Mouse (Mus musculus): ENCODE measurements around the gene Senp1. TPM values are rescaled to one million over a fixed set of nuclear protein-coding genes. Genes with fewer than 3 reads are reported as not detected.

Senp1 gene
- polyA plus RNA-seq, 1 experiment from 2014 or later = 17.1 TPM

DNA sequence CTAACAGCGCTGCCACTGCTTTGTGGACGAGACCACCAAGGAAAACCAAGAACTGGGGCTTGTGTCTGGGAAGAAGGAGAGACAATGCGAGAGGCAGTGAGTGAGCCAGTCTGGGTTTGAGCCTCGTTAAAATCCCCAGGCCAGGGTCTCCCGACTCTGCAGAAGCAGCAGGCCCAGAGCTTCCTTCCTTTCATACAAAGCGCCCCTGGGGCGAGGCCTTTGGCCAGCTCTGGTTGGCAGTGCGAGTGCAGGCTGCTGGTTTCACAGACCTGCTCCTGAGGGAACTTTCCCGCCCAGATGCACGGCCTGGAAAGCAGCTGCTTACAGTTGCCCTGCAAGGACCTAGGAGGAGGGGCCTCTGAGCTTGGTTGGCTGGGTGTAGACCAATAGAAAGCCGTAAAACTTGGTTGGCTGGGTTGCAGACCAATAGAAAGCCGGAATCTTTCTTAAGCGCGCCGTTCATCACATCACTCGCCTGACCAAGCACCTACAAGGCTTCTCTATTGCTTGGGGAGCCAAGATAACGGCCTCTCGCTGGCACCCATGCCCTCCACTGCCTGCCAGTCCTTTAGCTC is 100.7 kb downstream of the Senp1 start:
- Histone ChIP-seq H3K9ac (ENCODE audit: low read depth, low read length) (peak overlapping the region; percentile 9), H3K9me3 (replicated peaks; ENCODE audit: low read length) (no peaks in the 10 kb centered on the region), H3K4me3 (replicated peaks; ENCODE audit: low read depth, low read length) (no peak overlapping the region), H3K4me1 (replicated peaks; ENCODE audit: insufficient read depth, low read length) (peaks cover 23% of the 10 kb centered on the region), H3K27me3 (ENCODE audit: insufficient read depth, low read length) (no peaks in the 10 kb centered on the region), H3K27ac (peak overlapping the region; percentile 54; the same call in 1 of the 2 replicates), H3K36me3 (ENCODE audit: insufficient read depth, low read length) (no peaks in the 10 kb centered on the region), H3K4me2 (ENCODE audit: low read length) (peak overlapping the region; percentile 40; the same call in 1 of the 2 replicates)
- 11% methylated on average over 18 of the region's 18 CpGs for WGBS
- ATAC-seq (replicated peaks; ENCODE audit: low FRiP score, low read depth) (peak; percentile 92), DNase-seq (ENCODE audit: low spot score) (peak; percentile 97)
- TF ChIP-seq CTCF (IDR thresholded peaks at IDR 0.05; ENCODE audit: low read depth) = no peak

GRCm38 (mm10) chr15:97992027-97992711 is 101.4 kb downstream of the Senp1 start:
- Histone ChIP-seq H3K9ac (ENCODE audit: low read depth, low read length) (peak overlapping the region; percentile 9), H3K4me3 (replicated peaks; ENCODE audit: low read depth, low read length) (no peak overlapping the region), H3K27me3 (ENCODE audit: insufficient read depth, low read length) (no peaks in the 10 kb centered on the region), H3K36me3 (ENCODE audit: insufficient read depth, low read length) (no peaks in the 10 kb centered on the region), H3K4me2 (ENCODE audit: low read length) (no peak overlapping the region), H3K4me1 (replicated peaks; ENCODE audit: insufficient read depth, low read length) (peaks cover 23% of the 10 kb centered on the region), H3K9me3 (replicated peaks; ENCODE audit: low read length) (no peaks in the 10 kb centered on the region), H3K27ac (peak overlapping the region; percentile 54; the same call in 1 of the 2 replicates)
- ATAC-seq (replicated peaks; ENCODE audit: low FRiP score, low read depth) = no peak
- WGBS = 57% methylated on average over 13 of the region's 13 CpGs
- peak; percentile 68 for DNase-seq (ENCODE audit: low spot score)
- peak; percentile 57; the same call in 1 of the 2 replicates for TF ChIP-seq CTCF (IDR thresholded peaks at IDR 0.05; ENCODE audit: low read depth)

GRCm38 (mm10) chr15:97991285-97991895 is 102.2 kb downstream of the Senp1 start:
- H3K4me1 ChIP-seq (replicated peaks; ENCODE audit: insufficient read depth, low read length) = peaks cover 23% of the 10 kb centered on the region

GRCm38 (mm10) chr15:97990721-97991120 is 102.8 kb downstream of the Senp1 start:
- Histone ChIP-seq H3K4me2 (ENCODE audit: low read length) (no peak overlapping the region), H3K27ac (no peak overlapping the region), H3K4me3 (replicated peaks; ENCODE audit: low read depth, low read length) (no peak overlapping the region), H3K9me3 (replicated peaks; ENCODE audit: low read length) (no peaks in the 10 kb centered on the region), H3K27me3 (ENCODE audit: insufficient read depth, low read length) (no peaks in the 10 kb centered on the region), H3K36me3 (ENCODE audit: insufficient read depth, low read length) (no peaks in the 10 kb centered on the region), H3K4me1 (replicated peaks; ENCODE audit: insufficient read depth, low read length) (peaks cover 23% of the 10 kb centered on the region), H3K9ac (ENCODE audit: low read depth, low read length) (no peak overlapping the region)
- no peak for TF ChIP-seq CTCF (IDR thresholded peaks at IDR 0.05; ENCODE audit: low read depth)
- DNase-seq (ENCODE audit: low spot score) (no peak), ATAC-seq (replicated peaks; ENCODE audit: low FRiP score, low read depth) (no peak)
- 20% methylated on average over 4 of the region's 4 CpGs for WGBS

More at GRCm38 (mm10) chr15:97991285-97991895, 102.2 kb downstream of the Senp1 start:
- Histone ChIP-seq H3K9me3 (replicated peaks; ENCODE audit: low read length) (no peaks in the 10 kb centered on the region), H3K4me3 (replicated peaks; ENCODE audit: low read depth, low read length) (no peak overlapping the region), H3K27me3 (ENCODE audit: insufficient read depth, low read length) (no peaks in the 10 kb centered on the region), H3K27ac (no peak overlapping the region; the same call in 1 of the 2 replicates), H3K36me3 (ENCODE audit: insufficient read depth, low read length) (no peaks in the 10 kb centered on the region), H3K4me2 (ENCODE audit: low read length) (no peak overlapping the region), H3K9ac (ENCODE audit: low read depth, low read length) (no peak overlapping the region)
- peak; percentile 7 for DNase-seq (ENCODE audit: low spot score)
- ATAC-seq (replicated peaks; ENCODE audit: low FRiP score, low read depth) = no peak
- TF ChIP-seq CTCF (IDR thresholded peaks at IDR 0.05; ENCODE audit: low read depth) = no peak
- WGBS = 31% methylated on average over 12 of the region's 12 CpGs

GRCm38 (mm10) chr15:97990124-97990523 is 103.4 kb downstream of the Senp1 start:
- WGBS = 4% methylated on average over 6 of the region's 6 CpGs
- ATAC-seq (replicated peaks; ENCODE audit: low FRiP score, low read depth) = peak; percentile 56

GRCm38 (mm10) chr15:97989544-97989943 is 104.0 kb downstream of the Senp1 start:
- Histone ChIP-seq H3K27me3 (ENCODE audit: insufficient read depth, low read length) (no peaks in the 10 kb centered on the region), H3K36me3 (ENCODE audit: insufficient read depth, low read length) (no peaks in the 10 kb centered on the region), H3K4me2 (ENCODE audit: low read length) (no peak overlapping the region), H3K9me3 (replicated peaks; ENCODE audit: low read length) (no peaks in the 10 kb centered on the region), H3K9ac (ENCODE audit: low read depth, low read length) (no peak overlapping the region), H3K27ac (peak overlapping the region; percentile 13; the same call in 1 of the 2 replicates), H3K4me1 (replicated peaks; ENCODE audit: insufficient read depth, low read length) (peaks cover 23% of the 10 kb centered on the region), H3K4me3 (replicated peaks; ENCODE audit: low read depth, low read length) (no peak overlapping the region)
- ATAC-seq (replicated peaks; ENCODE audit: low FRiP score, low read depth) (no peak), DNase-seq (ENCODE audit: low spot score) (peak; percentile 16)
- TF ChIP-seq CTCF (IDR thresholded peaks at IDR 0.05; ENCODE audit: low read depth) = no peak
- WGBS = 21% methylated on average over 1 of the region's 1 CpGs

More at GRCm38 (mm10) chr15:97990124-97990523, 103.4 kb downstream of the Senp1 start:
- no peak overlapping the region for H3K4me3 ChIP-seq (replicated peaks; ENCODE audit: low read depth, low read length)
- no peaks in the 10 kb centered on the region for H3K36me3 ChIP-seq (ENCODE audit: insufficient read depth, low read length)
- no peak overlapping the region for H3K9ac ChIP-seq (ENCODE audit: low read depth, low read length)
- peaks cover 23% of the 10 kb centered on the region for H3K4me1 ChIP-seq (replicated peaks; ENCODE audit: insufficient read depth, low read length)
- peak; percentile 82 for DNase-seq (ENCODE audit: low spot score)
- H3K27ac ChIP-seq = peak overlapping the region; percentile 13; the same call in 1 of the 2 replicates
- no peak for TF ChIP-seq CTCF (IDR thresholded peaks at IDR 0.05; ENCODE audit: low read depth)
- no peaks in the 10 kb centered on the region for H3K27me3 ChIP-seq (ENCODE audit: insufficient read depth, low read length)
- H3K9me3 ChIP-seq (replicated peaks; ENCODE audit: low read length) = no peaks in the 10 kb centered on the region
- H3K4me2 ChIP-seq (ENCODE audit: low read length) = no peak overlapping the region

Other genes with a start within 250 kb of the Senp1 start
- 24.5 and 24.7 TPM in 2 replicates for gene Hdac7, start 249.2 kb downstream of the Senp1 start, polyA plus RNA-seq (2015; fragmentation: Nextera tagmentation; extraction: Ambion mirVana)
- gene Vdr, start 183.1 kb downstream of the Senp1 start, polyA plus RNA-seq (2015; fragmentation: Nextera tagmentation; extraction: Ambion mirVana) = 20.6 and 22.5 TPM in 2 replicates
- gene Tmem106c, start 129.5 kb downstream of the Senp1 start, polyA plus RNA-seq (2015; fragmentation: Nextera tagmentation; extraction: Ambion mirVana) = 55.0 and 58.3 TPM in 2 replicates
- gene Col2a1, start 89.0 kb downstream of the Senp1 start, polyA plus RNA-seq (2015; fragmentation: Nextera tagmentation; extraction: Ambion mirVana) = 14.8 and 16.4 TPM in 2 replicates
- 34.2 and 35.3 TPM in 2 replicates for gene Pfkm, start 1.2 kb downstream of the Senp1 start, polyA plus RNA-seq (2015; fragmentation: Nextera tagmentation; extraction: Ambion mirVana)
- 49.5 and 52.5 TPM in 2 replicates for gene Asb8, start 71.9 kb upstream of the Senp1 start, polyA plus RNA-seq (2015; fragmentation: Nextera tagmentation; extraction: Ambion mirVana)
- gene Ccdc184, start 73.4 kb upstream of the Senp1 start, polyA plus RNA-seq (2015; fragmentation: Nextera tagmentation; extraction: Ambion mirVana) = 1.3 and 1.7 TPM in 2 replicates
- gene Olfr288, start 101.8 kb upstream of the Senp1 start, polyA plus RNA-seq (2015; fragmentation: Nextera tagmentation; extraction: Ambion mirVana) = not detected in 2 replicates
- not detected in 2 replicates for gene Gm44579, start 127.2 kb upstream of the Senp1 start, polyA plus RNA-seq (2015; fragmentation: Nextera tagmentation; extraction: Ambion mirVana)
- not detected in 2 replicates for gene Olfr287, start 127.3 kb upstream of the Senp1 start, polyA plus RNA-seq (2015; fragmentation: Nextera tagmentation; extraction: Ambion mirVana)
- not detected in 2 replicates for gene Olfr286, start 140.7 kb upstream of the Senp1 start, polyA plus RNA-seq (2015; fragmentation: Nextera tagmentation; extraction: Ambion mirVana)
- not detected in 2 replicates for gene H1fnt, start 163.5 kb upstream of the Senp1 start, polyA plus RNA-seq (2015; fragmentation: Nextera tagmentation; extraction: Ambion mirVana)
- gene Zfp641, start 202.4 kb upstream of the Senp1 start, polyA plus RNA-seq (2015; fragmentation: Nextera tagmentation; extraction: Ambion mirVana) = 1.6 and 1.9 TPM in 2 replicates
- gene Olfr285, start 223.6 kb upstream of the Senp1 start, polyA plus RNA-seq (2015; fragmentation: Nextera tagmentation; extraction: Ambion mirVana) = not detected in 2 replicates
- not detected in 2 replicates for gene Olfr284, start 247.2 kb upstream of the Senp1 start, polyA plus RNA-seq (2015; fragmentation: Nextera tagmentation; extraction: Ambion mirVana)